ENCODE assay signal across 21 mouse cellular contexts in the genomic region with DNA sequence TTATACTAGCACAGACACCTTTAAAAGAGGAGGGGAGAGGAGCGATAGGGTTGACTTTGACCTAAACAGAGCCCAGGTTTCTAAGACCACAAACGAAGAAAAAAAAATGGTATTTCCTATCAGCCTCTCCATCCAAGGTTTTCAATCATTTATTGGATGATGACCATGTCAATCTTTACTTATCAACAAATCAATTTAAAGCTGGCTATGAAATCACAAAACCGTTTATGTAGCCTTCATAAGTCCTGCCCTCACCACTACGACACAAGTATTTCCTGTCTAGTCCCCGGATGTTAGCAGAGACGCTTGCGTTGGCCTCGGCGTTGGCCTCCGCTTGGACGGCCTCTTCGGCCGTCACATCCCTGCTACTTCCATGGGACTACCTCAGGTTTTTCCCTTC. TPM values are rescaled to one million over a fixed set of nuclear protein-coding genes. Genes with fewer than 3 reads are reported as not detected.
DNase-seq lines count a peak whose midpoint lies in the region; ATAC-seq and TF ChIP-seq lines count a peak whose summit lies in the region.
"Had no signal": no experiment of that assay in that cellular context is flagged by ENCODE, and none has a peak within 500 bp of the region (broad histone marks: within the 10 kb centered on the region; RNA-seq: fewer than 3 reads in every experiment).

Gm6268 (plus strand) TSS at position 301 of the 400 bp plus-strand sequence.

- no peaks in the 10 kb centered on the region for H3K9me3 ChIP-seq in heart, embryonic 12.5 days (replicated peaks)
- H3K9me3 ChIP-seq: G1E had no signal

- no peak within 1 kb of the TSS for H3K4me2 ChIP-seq in heart, embryonic 12.5 days

- H3K36me3 ChIP-seq in testis, adult 2 months (ENCODE audit: control insufficient read depth, insufficient read depth, low read length): no peaks in the 10 kb centered on the region
- H3K36me3 ChIP-seq in heart, embryonic 12.5 days: no peaks in the 10 kb centered on the region
- H3K36me3 ChIP-seq: G1E had no signal

- no peak for DNase-seq in testis, postnatal 10 days (ENCODE audit: low spot score)
- peak; percentile 33 for DNase-seq in testis, postnatal 14 days (ENCODE audit: low spot score)
- DNase-seq: adrenal gland, adult 2 months; adrenal gland, adult 8-10 months; adrenal gland, postnatal 10 days; adrenal gland, postnatal 14 days; adrenal gland, postnatal 25 days; adrenal gland, postnatal 36 days; B cell, adult 2 months; cerebellum, adult 11 months; cerebellum, adult 11-12 months; cerebellum, adult 18-20 months had no signal

- 87% methylated on average over 13 of the region's 13 CpGs for WGBS in heart, embryonic 12.5 days

- TF ChIP-seq CTCF in testis, adult 2 months (IDR thresholded peaks at IDR 0.05; ENCODE audit: control insufficient read depth, insufficient read depth, insufficient replicate concordance, low read depth, low read length): no peak

- ATAC-seq in heart, embryonic 12.5 days (ENCODE audit: insufficient number of reproducible peaks, low FRiP score): no peak
- ATAC-seq: activated CD4-positive, CD25-positive, alpha-beta regulatory T cell, adult 4 months; CD4-positive, CD25-positive, alpha-beta regulatory T cell, adult 4 months; Patski had no signal

- H3K4me3 ChIP-seq in testis, adult 2 months (ENCODE audit: control insufficient read depth, low read depth, low read length): peak within 1 kb of the TSS; percentile 90
- H3K4me3 ChIP-seq in heart, embryonic 12.5 days: no peak within 1 kb of the TSS

- H3K4me1 ChIP-seq in testis, adult 2 months (ENCODE audit: control insufficient read depth, insufficient read depth, low read length): no peaks in the 10 kb centered on the region
- H3K4me1 ChIP-seq in heart, embryonic 12.5 days (replicated peaks): no peaks in the 10 kb centered on the region

- H3K27me3 ChIP-seq in testis, adult 2 months (ENCODE audit: control insufficient read depth, insufficient read depth, low read length): no peaks in the 10 kb centered on the region
- H3K27me3 ChIP-seq in heart, embryonic 12.5 days (replicated peaks): no peaks in the 10 kb centered on the region
- H3K27me3 ChIP-seq: CH12.LX had no signal

- no peak; the same call in 1 of the 2 replicates for TF ChIP-seq POLR2A in testis, adult 2 months (IDR thresholded peaks at IDR 0.05; ENCODE audit: control insufficient read depth, low read depth, low read length)

- peak within 1 kb of the TSS; percentile 94 for H3K27ac ChIP-seq in testis, adult 2 months (ENCODE audit: control insufficient read depth, insufficient read depth, low read depth, low read length)
- no peak within 1 kb of the TSS for H3K27ac ChIP-seq in heart, embryonic 12.5 days (ENCODE audit: poor library complexity, severe bottlenecking)

- no peak within 1 kb of the TSS for H3K9ac ChIP-seq in heart, embryonic 12.5 days

RNA-seq across cellular contexts. Expression of gene Gm6268, which starts in this region (rescaled TPM):
- polyA plus RNA-seq in testis, adult 2 months (2012; rRNA removed): 3.7 and 5.1 TPM in 2 replicates
- not detected in 2 replicates for polyA plus RNA-seq in heart, embryonic 12.5 days (2016; fragmentation: Nextera tagmentation; extraction: Ambion mirVana)
- polyA plus RNA-seq: activated CD4-positive, CD25-positive, alpha-beta regulatory T cell, adult 4 months; adrenal gland, adult 2 months; brain, embryonic 14.5 days; C2C12; CD4-positive, CD25-positive, alpha-beta regulatory T cell, adult 4 months; G1E; Patski had no signal
